ENCODE assay signal across 9 mouse cellular contexts in the genomic region with DNA sequence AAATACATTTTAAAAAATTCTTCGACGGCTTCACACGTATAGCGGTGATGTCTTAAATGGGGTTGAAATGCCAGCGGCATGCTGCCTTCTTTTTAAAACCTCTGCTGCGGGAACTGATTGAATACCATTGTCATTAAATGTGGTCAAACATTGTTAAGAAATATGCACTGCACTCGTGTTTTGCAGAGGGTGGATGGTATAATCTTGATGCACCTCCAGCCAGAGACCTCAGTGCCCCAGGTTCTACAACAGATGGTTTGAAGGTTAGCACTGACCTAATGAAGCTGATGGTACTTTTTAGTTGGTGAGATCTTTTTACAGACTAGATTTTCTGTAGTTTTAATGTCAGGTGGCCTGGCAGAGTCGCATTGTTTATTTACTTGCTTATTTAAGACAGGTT. TPM values are rescaled to one million over a fixed set of nuclear protein-coding genes. Genes with fewer than 3 reads are reported as not detected.
DNase-seq lines count a peak whose midpoint lies in the region; ATAC-seq and TF ChIP-seq lines count a peak whose summit lies in the region.
"Had no signal": no experiment of that assay in that cellular context is flagged by ENCODE, and none has a peak within 500 bp of the region (broad histone marks: within the 10 kb centered on the region; RNA-seq: fewer than 3 reads in every experiment).

No protein-coding gene starts in this region.

- no peak for ATAC-seq in heart, embryonic 11.5 days (replicated peaks; ENCODE audit: insufficient number of reproducible peaks, low FRiP score, low TSS enrichment)
- no peak for ATAC-seq in G1E (ENCODE audit: extremely low read depth, insufficient number of reproducible peaks, low FRiP score, poor library complexity, severe bottlenecking)
- ATAC-seq in heart, postnatal 0 days (ENCODE audit: insufficient read depth, low read depth) = no peak
- ATAC-seq: Patski had no signal

- TF ChIP-seq CTCF in G1E (IDR thresholded peaks at IDR 0.05; ENCODE audit: low read depth, low read length) = no peak
- no peak for TF ChIP-seq CTCF in heart, postnatal 0 days (IDR thresholded peaks at IDR 0.05; ENCODE audit: low read depth)

- peak overlapping the region; percentile 98 for H3K4me3 ChIP-seq in heart, embryonic 11.5 days (ENCODE audit: low read depth, low read length)
- H3K4me3 ChIP-seq in G1E (ENCODE audit: low read depth, low read length) (peak overlapping the region; percentile 95), macrophage (ENCODE audit: inconsistent target) (peak overlapping the region; percentile 87)
- peak overlapping the region; percentile 89 for H3K4me3 ChIP-seq in heart, postnatal 0 days (ENCODE audit: low read depth, low read length)

- no peaks in the 10 kb centered on the region for H3K27me3 ChIP-seq in heart, embryonic 11.5 days (ENCODE audit: control insufficient read depth, insufficient read depth, low read length)
- H3K27me3 ChIP-seq in G1E (ENCODE audit: insufficient read depth, low read length) = no peaks in the 10 kb centered on the region
- no peaks in the 10 kb centered on the region for H3K27me3 ChIP-seq in heart, postnatal 0 days (ENCODE audit: control insufficient read depth, insufficient read depth, low read length)
- H3K27me3 ChIP-seq: Patski had no signal

- no peak for TF ChIP-seq EP300 in heart, postnatal 0 days (IDR thresholded peaks at IDR 0.05; ENCODE audit: low read depth)

- under 1% methylated on average over 8 of the region's 8 CpGs for WGBS in heart, embryonic 11.5 days (ENCODE audit: insufficient replicate concordance)
- WGBS in heart, postnatal 0 days = under 1% methylated on average over 8 of the region's 8 CpGs
- WGBS in macrophage (ENCODE audit: missing documents) = 0% methylated on average over 7 of the region's 8 CpGs

- H3K4me1 ChIP-seq in heart, embryonic 11.5 days (ENCODE audit: control insufficient read depth, insufficient read depth, low read length) = peaks cover 16% of the 10 kb centered on the region
- H3K4me1 ChIP-seq in G1E (ENCODE audit: insufficient read depth, low read depth, low read length) = peaks cover 29% of the 10 kb centered on the region
- H3K4me1 ChIP-seq in heart, postnatal 0 days (ENCODE audit: control insufficient read depth, insufficient read depth) = peaks cover 29% of the 10 kb centered on the region

- H3K27ac ChIP-seq in heart, embryonic 11.5 days (ENCODE audit: low read depth, low read length) = no peak overlapping the region
- peak overlapping the region; percentile 100 for H3K27ac ChIP-seq in heart, postnatal 0 days (ENCODE audit: low read depth)
- peak overlapping the region; percentile 80 for H3K27ac ChIP-seq in macrophage

- H3K79me2 ChIP-seq in macrophage (ENCODE audit: inconsistent target) = peaks cover 59% of the 10 kb centered on the region

- no peaks in the 10 kb centered on the region for H3K9me3 ChIP-seq in heart, embryonic 11.5 days (replicated peaks; ENCODE audit: control insufficient read depth, low read length)
- no peaks in the 10 kb centered on the region for H3K9me3 ChIP-seq in G1E (replicated peaks)
- no peaks in the 10 kb centered on the region for H3K9me3 ChIP-seq in heart, postnatal 0 days (replicated peaks; ENCODE audit: control insufficient read depth, low read length)

- peak overlapping the region; percentile 99 for H3K9ac ChIP-seq in heart, embryonic 11.5 days (ENCODE audit: low read depth, low read length)
- H3K9ac ChIP-seq in heart, postnatal 0 days (replicated peaks; ENCODE audit: low read depth, low read length) = peak overlapping the region; percentile 98

- no peak for DNase-seq in heart, adult 8-10 months (ENCODE audit: low spot score)
- no peak for DNase-seq in G1E (ENCODE audit: low spot score)
- DNase-seq in heart, postnatal 0 days (ENCODE audit: low spot score) = no peak
- DNase-seq in urinary bladder, postnatal 36 days (ENCODE audit: low spot score in 2 of 2) = no peak
- DNase-seq in cerebellum, postnatal 4 days (ENCODE audit: low spot score in 2 of 2) = no peak
- DNase-seq in right cerebral cortex, postnatal 25 days = no peak

- peak overlapping the region; percentile 89 for H3K4me2 ChIP-seq in heart, embryonic 11.5 days
- peak overlapping the region; percentile 89 for H3K4me2 ChIP-seq in heart, postnatal 0 days (ENCODE audit: low read depth, low read length)

- H3K36me3 ChIP-seq in heart, embryonic 11.5 days (ENCODE audit: control insufficient read depth, insufficient read depth, low read length) = no peaks in the 10 kb centered on the region
- H3K36me3 ChIP-seq in G1E (replicated peaks) = peaks cover 41% of the 10 kb centered on the region
- H3K36me3 ChIP-seq in heart, postnatal 0 days (replicated peaks; ENCODE audit: control insufficient read depth, insufficient read depth, low read length) = no peaks in the 10 kb centered on the region
- H3K36me3 ChIP-seq in macrophage (ENCODE audit: inconsistent target) = no peaks in the 10 kb centered on the region

RNA-seq across cellular contexts. Expression of gene Msl2, which starts 1.8 kb away (rescaled TPM):
- 3.3 and 3.8 TPM in 2 replicates for polyA plus RNA-seq in heart, embryonic 11.5 days (2014; fragmentation: Nextera tagmentation; extraction: Ambion mirVana)
- total RNA-seq in heart, adult 8-10 months (2022) = 10 to 100 TPM; 30.6 to 35.1 (median 34.1) TPM
- total RNA-seq in G1E (2014; fragmentation: Nextera tagmentation) = 111 and 126 TPM in 2 replicates
- 29.1 and 29.6 TPM in 2 replicates for total RNA-seq in G1E (2017)
- 21.7 and 24.9 TPM in 2 replicates for polyA plus RNA-seq in G1E (2012)
- 14.3 and 17.8 TPM in 2 replicates for total RNA-seq in heart, postnatal 0 days (2014; rRNA removed; ENCODE audit: low replicate concordance)
- polyA plus RNA-seq in heart, postnatal 0 days (2015; fragmentation: Nextera tagmentation; extraction: Ambion mirVana) = 2.6 and 3.0 TPM in 2 replicates
- 100 to 1,000 TPM in 1 of 26 experiments, 10 to 100 TPM in 25; 34.2 to 108 (median 74.1) TPM for total RNA-seq in macrophage (2018; cell fraction: chromatin; rRNA removed)
- total RNA-seq in macrophage (2018; cell fraction: cytosol; rRNA removed) = 10 to 100 TPM; 27.0 to 44.1 (median 33.7) TPM
- total RNA-seq in macrophage (2018; cell fraction: nucleus; rRNA removed) = 100 to 1,000 TPM in 1 of 26 experiments, 10 to 100 TPM in 25; 40.5 to 105 (median 65.4) TPM
- 16.7 to 25.1 TPM (median 19.9 TPM) in 3 replicates for polyA plus RNA-seq in macrophage (2018)

RNA-seq across cellular contexts. Expression of gene Pccb, which starts 41.0 kb away (rescaled TPM):
- 17.8 and 20.3 TPM in 2 replicates for polyA plus RNA-seq in heart, embryonic 11.5 days (2014; fragmentation: Nextera tagmentation; extraction: Ambion mirVana)
- total RNA-seq in heart, adult 8-10 months (2022) = 100 to 1,000 TPM; 105 to 121 (median 110) TPM
- total RNA-seq in G1E (2014; fragmentation: Nextera tagmentation) (11.2 and 15.5 TPM in 2 replicates), G1E (2017) (14.0 and 15.2 TPM in 2 replicates)
- polyA plus RNA-seq in G1E (2012) (51.1 and 55.5 TPM in 2 replicates), macrophage (2018) (31.6 to 48.9 TPM (median 33.0 TPM) in 3 replicates)
- 80.8 and 80.9 TPM in 2 replicates for total RNA-seq in heart, postnatal 0 days (2014; rRNA removed; ENCODE audit: low replicate concordance)
- polyA plus RNA-seq in heart, postnatal 0 days (2015; fragmentation: Nextera tagmentation; extraction: Ambion mirVana) = 30.5 and 32.2 TPM in 2 replicates
- 10 to 100 TPM in 21 of 26 experiments, 1 to 10 TPM in 5; 2.8 to 55.1 (median 19.9) TPM for total RNA-seq in macrophage (2018; cell fraction: chromatin; rRNA removed)
- 10 to 100 TPM in 23 of 26 experiments, 1 to 10 TPM in 3; 8.1 to 38.1 (median 19.6) TPM for total RNA-seq in macrophage (2018; cell fraction: cytosol; rRNA removed)
- total RNA-seq in macrophage (2018; cell fraction: nucleus; rRNA removed) = 10 to 100 TPM in 19 of 26 experiments, 1 to 10 TPM in 7; 5.3 to 32.7 (median 14.4) TPM
